Mouse (Mus musculus) forebrain, embryonic 11.5 days (tissue): ENCODE data around the gene Fam168a. TPM values are rescaled to one million over a fixed set of nuclear protein-coding genes. Genes with fewer than 3 reads are reported as not detected.

Experiments
- ATAC-seq: fragments of 200-750 bp; cut with Nextera tagmentation; replicated peaks from 2 replicates; pipeline ENCODE4 v1.8.0; 2017; ENCODE audit warnings: moderate TSS enrichment; ENCODE audit not compliant: low FRiP score
- DNase-seq: peaks from one replicate; pipeline ENCODE4 v3.0.0-alpha.2; 2017; ENCODE audit warnings: low spot score
- H3K27ac ChIP-seq: fragments of 300-500 bp; sonication (generic); 2 replicates; pipeline ENCODE4 v1.5.1; 2014; ENCODE audit warnings: low read depth, low read length
- H3K27me3 ChIP-seq: fragments of 300-500 bp; sonication (generic); 2 replicates; pipeline ENCODE4 v1.6.1; 2014; ENCODE audit warnings: mild to moderate bottlenecking, low read length, mixed read lengths; ENCODE audit not compliant: control insufficient read depth, insufficient read depth
- H3K36me3 ChIP-seq: fragments of 300-500 bp; sonication (generic); 2 replicates; pipeline ENCODE4 v1.6.1; 2014; ENCODE audit warnings: mild to moderate bottlenecking, low read length, moderate library complexity, mixed read lengths; ENCODE audit not compliant: control insufficient read depth, insufficient read depth
- H3K4me1 ChIP-seq: fragments of 300-500 bp; sonication (generic); replicated peaks from 2 replicates; pipeline ENCODE4 v1.6.1; 2014; ENCODE audit warnings: low read length, mixed read lengths; ENCODE audit not compliant: control insufficient read depth, insufficient read depth
- H3K4me2 ChIP-seq: fragments of 300-500 bp; sonication (generic); 2 replicates; pipeline ENCODE4 v1.6.1; 2014; ENCODE audit warnings: low read depth, mild to moderate bottlenecking, low read length, moderate library complexity, mixed read lengths; ENCODE audit not compliant: severe bottlenecking
- H3K4me3 ChIP-seq: fragments of 300-500 bp; sonication (generic); 2 replicates; pipeline ENCODE4 v1.5.1; 2014; ENCODE audit warnings: low read depth, low read length
- H3K9ac ChIP-seq: fragments of 300-500 bp; sonication (generic); 2 replicates; pipeline ENCODE4 v1.6.1; 2014; ENCODE audit warnings: low read length
- H3K9me3 ChIP-seq: fragments of 300-500 bp; sonication (generic); 2 replicates; pipeline ENCODE4 v1.6.1; 2016; ENCODE audit warnings: low read length, mixed read lengths; ENCODE audit not compliant: control insufficient read depth
- WGBS: fragments of 180-500 bp; shearing (Covaris S2); extraction: QIAGEN DNeasy Blood & Tissue Kit; methylation state at CpG from one replicate; pipeline ENCODE4 v1.1.7; 2014; 5-methylcytosine and 5-hydroxymethylcytosine counted together
- polyA plus RNA-seq: library from polyadenylated mRNA; unstranded; fragments of >200 nt; fragmentation: Nextera tagmentation; extraction: Ambion mirVana; gene quantifications from 2 replicates; pipeline ENCODE4 v1.2.1, GENCODE M21; 2014

The Fam168a gene
- 52.9 and 53.6 TPM in 2 replicates for polyA plus RNA-seq

GRCm38 (mm10) chr7:100706143-100706841 is at the start of gene Fam168a:
Gene Fam168a, plus strand, starts transcription at chr7:100706635.
- Histone ChIP-seq H3K36me3 (no peaks in the 10 kb centered on the region), H3K4me1 (peaks cover 11% of the 10 kb centered on the region; the same call in 1 of the 2 replicates), H3K27ac (peak within 1 kb of the TSS; percentile 99), H3K9me3 (no peaks in the 10 kb centered on the region), H3K4me3 (peak within 1 kb of the TSS; percentile 70), H3K27me3 (no peaks in the 10 kb centered on the region), H3K4me2 (peak within 1 kb of the TSS; percentile 76), H3K9ac (peak within 1 kb of the TSS; percentile 92)
- DNase-seq (peak; percentile 99), ATAC-seq (peak; percentile 99)
- 1% methylated on average over 34 of the region's 37 CpGs for WGBS

DNA sequence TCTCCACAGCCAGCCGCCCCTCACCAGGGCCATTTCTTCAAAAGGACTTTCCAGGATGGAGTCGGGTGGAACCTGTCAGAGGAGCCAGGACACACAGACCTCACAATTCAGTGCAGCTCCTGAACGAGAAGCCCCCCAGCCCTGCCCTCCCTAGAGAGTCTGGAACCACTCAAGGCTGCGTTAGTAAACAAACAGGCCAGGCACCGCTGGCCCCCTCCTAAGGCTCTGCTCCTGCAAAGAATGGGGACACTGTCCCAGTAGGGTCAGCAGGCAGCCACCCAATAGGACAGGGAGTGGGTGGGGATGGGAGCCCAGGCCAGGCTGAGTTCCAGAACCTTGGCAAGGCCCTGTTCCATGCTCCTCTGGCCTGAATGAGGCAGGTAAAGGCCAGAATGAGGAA is 49.7 kb upstream of the Fam168a start:
- no peak for DNase-seq
- no peak overlapping the region for H3K9ac ChIP-seq
- no peak overlapping the region for H3K4me3 ChIP-seq
- H3K4me1 ChIP-seq: peaks cover 12% of the 10 kb centered on the region
- no peak for ATAC-seq
- no peak overlapping the region for H3K4me2 ChIP-seq
- 72% methylated on average over 5 of the region's 5 CpGs for WGBS
- no peaks in the 10 kb centered on the region for H3K27me3 ChIP-seq
- H3K9me3 ChIP-seq: no peaks in the 10 kb centered on the region
- no peak overlapping the region for H3K27ac ChIP-seq
- H3K36me3 ChIP-seq: no peaks in the 10 kb centered on the region

DNA sequence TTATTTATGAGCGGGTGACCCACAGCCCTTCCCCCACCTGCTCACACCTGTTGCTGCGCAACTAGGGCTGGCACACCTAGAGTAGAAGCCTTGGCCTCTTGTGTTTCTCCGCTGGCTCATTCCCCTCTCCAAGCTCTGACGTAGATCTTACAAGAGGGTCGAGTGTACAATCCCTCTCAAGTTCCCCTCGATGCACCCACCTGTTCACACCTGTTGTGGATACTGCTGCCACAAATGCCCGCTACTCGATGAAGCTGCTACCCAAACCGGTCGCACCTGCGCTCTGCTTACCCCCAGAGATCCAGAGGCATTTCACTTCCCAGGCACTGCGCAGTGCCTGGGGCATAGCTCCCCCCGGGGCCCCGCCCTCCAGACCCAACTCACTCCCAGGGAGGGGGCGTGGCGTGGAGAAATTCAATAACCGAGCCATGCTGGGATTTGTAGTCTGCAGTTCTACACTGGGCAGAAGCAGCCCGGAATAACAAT is 48.3 kb upstream of the Fam168a start:
- Histone ChIP-seq H3K27me3 (no peaks in the 10 kb centered on the region), H3K9me3 (no peaks in the 10 kb centered on the region), H3K4me2 (no peak overlapping the region), H3K9ac (peak overlapping the region; percentile 20; the same call in 1 of the 2 replicates), H3K36me3 (no peaks in the 10 kb centered on the region), H3K27ac (no peak overlapping the region), H3K4me3 (no peak overlapping the region), H3K4me1 (peaks cover 12% of the 10 kb centered on the region)
- peak; percentile 68 for DNase-seq
- ATAC-seq: no peak
- 31% methylated on average over 18 of the region's 18 CpGs for WGBS

DNA sequence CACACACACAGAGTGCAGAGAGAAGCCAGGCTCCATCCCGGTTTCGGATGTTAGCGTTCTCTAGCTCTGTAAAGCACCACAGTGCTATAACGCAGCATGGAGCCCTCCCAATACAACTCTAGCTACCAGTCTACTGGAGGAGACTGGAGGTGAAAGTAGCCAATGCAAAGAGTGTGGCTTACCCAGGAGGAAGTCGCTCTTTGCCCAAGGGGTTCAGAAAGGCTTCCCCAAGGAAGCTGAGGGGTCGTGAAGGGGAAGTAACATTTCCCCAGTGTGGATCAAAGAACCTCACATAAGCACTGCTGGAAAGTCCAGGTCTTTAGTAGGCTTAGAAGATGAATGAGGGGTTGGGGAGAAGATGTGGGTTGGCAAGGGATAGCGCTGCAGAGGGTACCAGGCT is 45.2 kb upstream of the Fam168a start:
- Histone ChIP-seq H3K9ac (no peak overlapping the region), H3K36me3 (no peaks in the 10 kb centered on the region), H3K4me1 (peaks cover 2% of the 10 kb centered on the region; the same call in 1 of the 2 replicates), H3K27me3 (no peaks in the 10 kb centered on the region), H3K9me3 (no peaks in the 10 kb centered on the region), H3K4me3 (no peak overlapping the region), H3K4me2 (no peak overlapping the region), H3K27ac (no peak overlapping the region)
- WGBS: 90% methylated on average over 7 of the region's 7 CpGs
- no peak for DNase-seq
- ATAC-seq: no peak

DNA sequence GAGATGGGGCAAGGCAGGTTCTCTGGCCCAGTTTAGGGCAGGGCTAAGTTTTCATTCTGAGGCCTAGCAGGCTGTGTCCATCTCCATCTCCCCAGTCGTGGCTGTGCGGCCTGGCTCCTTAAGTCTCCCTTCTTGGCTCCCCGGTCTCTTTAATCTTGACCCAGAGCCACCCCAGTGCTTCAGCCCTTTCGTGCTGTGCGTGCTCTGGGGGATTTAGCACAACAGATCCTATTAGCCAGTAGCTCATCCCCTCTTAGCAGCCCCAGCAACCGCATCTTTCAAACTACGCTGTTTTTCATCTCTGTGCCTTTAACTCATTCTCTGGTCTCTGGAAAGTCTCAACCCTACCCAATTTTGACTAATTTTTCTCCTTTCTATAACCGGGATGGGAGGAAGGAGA is 44.2 kb upstream of the Fam168a start, which contains the start of gene Plekhb1:
Plekhb1 (minus strand) TSS at position 184 of the 400 bp plus-strand sequence.
- Histone ChIP-seq H3K4me1 (peaks cover 2% of the 10 kb centered on the region; the same call in 1 of the 2 replicates), H3K36me3 (no peaks in the 10 kb centered on the region), H3K9ac (no peak within 1 kb of the TSS), H3K9me3 (no peaks in the 10 kb centered on the region), H3K27ac (no peak within 1 kb of the TSS), H3K4me2 (0 out of 2 replicates have a peak within 1 kb of the TSS, but pooled peaks have one; percentile 12), H3K27me3 (no peaks in the 10 kb centered on the region), H3K4me3 (no peak within 1 kb of the TSS)
- ATAC-seq: no peak
- 64% methylated on average over 8 of the region's 8 CpGs for WGBS
- no peak for DNase-seq

DNA sequence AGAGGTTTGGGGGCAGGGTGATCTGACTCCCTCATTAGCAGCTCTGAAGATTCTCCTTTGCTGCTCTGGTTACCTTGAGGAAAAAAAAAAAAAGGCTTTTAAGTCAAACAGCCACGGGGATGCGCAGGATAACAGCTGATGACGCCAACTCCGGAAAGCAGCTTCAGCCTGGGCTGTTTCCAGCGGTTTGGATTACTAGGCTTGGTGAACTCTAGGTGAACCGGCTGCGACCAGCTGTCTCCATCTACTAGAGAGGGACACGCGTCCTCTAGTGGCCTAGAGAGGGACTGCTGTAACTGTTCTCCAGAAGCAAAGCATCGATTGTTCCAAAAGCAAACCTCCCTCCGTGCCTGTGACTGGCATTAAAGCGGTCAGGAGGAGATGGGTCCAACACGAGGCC is 43.2 kb upstream of the Fam168a start:
- H3K4me1 ChIP-seq: peaks cover 1% of the 10 kb centered on the region; the same call in 1 of the 2 replicates
- no peak overlapping the region for H3K9ac ChIP-seq
- no peaks in the 10 kb centered on the region for H3K9me3 ChIP-seq
- no peaks in the 10 kb centered on the region for H3K36me3 ChIP-seq
- DNase-seq: peak; percentile 92
- H3K27me3 ChIP-seq: no peaks in the 10 kb centered on the region
- 1% methylated on average over 13 of the region's 13 CpGs for WGBS
- 0 out of 2 replicates have a peak overlapping the region, but pooled peaks have one; percentile 12 for H3K4me2 ChIP-seq
- H3K4me3 ChIP-seq: no peak overlapping the region
- H3K27ac ChIP-seq: no peak overlapping the region
- peak; percentile 83 for ATAC-seq

GRCm38 (mm10) chr7:100663729-100664304 is 42.6 kb upstream of the Fam168a start:
- H3K36me3 ChIP-seq: no peaks in the 10 kb centered on the region
- H3K9ac ChIP-seq: no peak overlapping the region
- H3K4me3 ChIP-seq: no peak overlapping the region
- DNase-seq (peak; percentile 46), ATAC-seq (no peak; the same call in 1 of the 2 replicates)
- no peak overlapping the region for H3K4me2 ChIP-seq
- no peaks in the 10 kb centered on the region for H3K27me3 ChIP-seq
- no peaks in the 10 kb centered on the region for H3K9me3 ChIP-seq
- H3K4me1 ChIP-seq: no peaks in the 10 kb centered on the region; the same call in 1 of the 2 replicates
- WGBS: 61% methylated on average over 11 of the region's 11 CpGs
- H3K27ac ChIP-seq: no peak overlapping the region

- 90% methylated on average over 5 of the region's 5 CpGs for WGBS
These were observed 35.8 kb upstream of the Fam168a start for GRCm38 (mm10) chr7:100670646-100671045.

More at GRCm38 (mm10) chr7:100670646-100671045, 35.8 kb upstream of the Fam168a start:
- H3K9ac ChIP-seq: no peak overlapping the region
- no peaks in the 10 kb centered on the region for H3K36me3 ChIP-seq
- H3K4me2 ChIP-seq: no peak overlapping the region
- H3K9me3 ChIP-seq: no peaks in the 10 kb centered on the region
- no peak for ATAC-seq
- DNase-seq: no peak
- no peaks in the 10 kb centered on the region for H3K27me3 ChIP-seq
- H3K27ac ChIP-seq: no peak overlapping the region
- H3K4me3 ChIP-seq: no peak overlapping the region
- H3K4me1 ChIP-seq: no peaks in the 10 kb centered on the region
